Mouse (Mus musculus) CD8-positive naive resting alpha-beta T cell, adult 2 months (primary cell): ENCODE results near the gene Ntrk3.

Experiments used
- DNase-seq, 2 experiments: peaks; one replicate each; pipeline ENCODE4 v3.0.0; 2022; ENCODE audit warnings: low read depth in 2 of 2, low spot score in 2 of 2

Ntrk3 gene

GRCm38 (mm10) chr7:78379784-78380183 is 358.0 kb downstream of the Ntrk3 start:
- no peak for DNase-seq

- no peak for DNase-seq
These were observed 359.5 kb downstream of the Ntrk3 start for GRCm38 (mm10) chr7:78378306-78378705.

GRCm38 (mm10) chr7:78376875-78377274 is 360.9 kb downstream of the Ntrk3 start:
- no peak for DNase-seq

- DNase-seq, result no peak
These were observed 376.2 kb downstream of the Ntrk3 start for GRCm38 (mm10) chr7:78361341-78362309.

GRCm38 (mm10) chr7:78347464-78347863 is 390.3 kb downstream of the Ntrk3 start:
- no peak for DNase-seq

- DNase-seq, result no peak
These were observed 404.4 kb downstream of the Ntrk3 start for GRCm38 (mm10) chr7:78333422-78333821.

GRCm38 (mm10) chr7:78328301-78328700 is 409.5 kb downstream of the Ntrk3 start:
- no peak for DNase-seq

- DNase-seq, result no peak
These were observed 411.6 kb downstream of the Ntrk3 start for GRCm38 (mm10) chr7:78326185-78326584.

- DNase-seq, result no peak
These were observed 419.2 kb downstream of the Ntrk3 start for GRCm38 (mm10) chr7:78318640-78319039.

GRCm38 (mm10) chr7:78305770-78306169 is 432.0 kb downstream of the Ntrk3 start:
- no peak for DNase-seq

- no peak for DNase-seq
These were observed 432.8 kb downstream of the Ntrk3 start for GRCm38 (mm10) chr7:78305029-78305428.

GRCm38 (mm10) chr7:78297290-78297689 is 440.5 kb downstream of the Ntrk3 start:
- no peak for DNase-seq

- DNase-seq, result no peak
These were observed 443.5 kb downstream of the Ntrk3 start for GRCm38 (mm10) chr7:78294322-78294721.

GRCm38 (mm10) chr7:78290186-78290585 is 447.6 kb downstream of the Ntrk3 start:
- no peak for DNase-seq

GRCm38 (mm10) chr7:78286516-78287238 is 451.1 kb downstream of the Ntrk3 start:
- no peak for DNase-seq

- no peak for DNase-seq
These were observed 468.1 kb downstream of the Ntrk3 start for GRCm38 (mm10) chr7:78269506-78270250.

- no peak for DNase-seq
These were observed 470.3 kb downstream of the Ntrk3 start for GRCm38 (mm10) chr7:78267461-78268007.

- no peak for DNase-seq
These were observed 473.3 kb downstream of the Ntrk3 start for GRCm38 (mm10) chr7:78264432-78265002.

GRCm38 (mm10) chr7:78261420-78262125 is 476.2 kb downstream of the Ntrk3 start:
- DNase-seq, result no peak

- no peak for DNase-seq
These were observed 479.7 kb downstream of the Ntrk3 start for GRCm38 (mm10) chr7:78258151-78258550.
